Mouse (Mus musculus): ENCODE data around the gene Upk3bl.

Upk3bl gene

GRCm38 (mm10) chr5:136054301-136055077 is at the start of gene Upk3bl:
TSS of gene Upk3bl (plus strand) at chr5:136054492.
- no peak for DNase-seq

DNA sequence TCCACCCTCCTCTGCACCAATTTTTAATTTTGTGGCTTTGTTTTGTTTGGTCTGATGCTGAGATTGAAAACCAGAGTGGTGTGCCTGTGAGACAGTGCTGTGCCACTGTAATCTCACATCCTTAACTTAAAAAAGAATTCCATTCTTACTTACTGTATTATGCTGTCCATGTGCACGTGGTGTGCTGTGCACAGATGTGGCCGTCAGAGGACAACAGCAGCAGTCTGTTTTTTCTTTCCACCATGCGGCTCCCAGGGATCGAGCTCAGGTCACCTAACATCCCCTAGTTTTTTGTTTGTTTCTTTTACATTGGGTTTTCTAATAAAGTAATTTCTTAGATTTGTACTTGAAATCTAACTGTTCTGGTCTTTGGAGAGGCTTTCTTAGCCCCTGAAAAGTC is 49.8 kb upstream of the Upk3bl start:
- DNase-seq = no peak

DNA sequence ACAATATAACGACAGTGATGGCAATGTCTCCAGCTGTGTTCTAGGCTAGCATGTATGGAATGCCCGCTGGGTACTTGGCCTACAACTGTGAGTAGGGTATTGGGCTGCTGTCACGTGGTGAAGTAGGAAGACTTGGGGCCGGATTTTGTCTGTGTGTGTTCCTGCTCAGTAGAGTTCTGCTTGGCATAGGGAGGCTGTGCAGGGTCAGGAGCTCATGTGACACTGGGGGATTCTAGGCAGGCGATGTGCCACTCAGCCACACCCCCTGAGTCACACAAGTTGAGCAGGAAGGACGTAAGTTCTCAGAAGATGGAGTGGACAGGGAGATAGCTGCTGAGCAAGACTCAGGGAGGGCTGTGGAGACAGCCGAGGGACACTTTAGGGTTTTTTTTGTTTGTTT is 46.5 kb upstream of the Upk3bl start:
- DNase-seq = no peak

DNA sequence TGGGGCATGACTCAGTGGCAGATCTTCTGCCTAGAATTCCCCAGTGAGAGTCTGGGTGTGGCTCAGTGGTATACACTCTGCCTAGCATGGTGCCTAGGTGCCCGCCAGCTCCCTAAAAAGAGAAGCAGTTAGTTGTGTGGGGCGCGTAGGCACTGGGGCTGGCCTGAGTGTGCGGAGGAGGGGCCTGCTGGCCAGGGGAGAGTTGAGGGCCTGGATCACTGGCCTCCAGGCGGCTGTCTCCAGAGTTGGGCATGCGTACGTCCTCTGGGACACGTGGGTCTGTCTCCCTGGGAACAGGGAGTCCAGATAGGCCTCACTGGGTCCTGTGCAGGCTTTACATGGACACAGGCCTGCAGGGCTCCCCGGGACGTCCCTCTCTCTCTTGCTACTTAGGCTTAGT is 39.4 kb upstream of the Upk3bl start:
- DNase-seq = no peak

DNA sequence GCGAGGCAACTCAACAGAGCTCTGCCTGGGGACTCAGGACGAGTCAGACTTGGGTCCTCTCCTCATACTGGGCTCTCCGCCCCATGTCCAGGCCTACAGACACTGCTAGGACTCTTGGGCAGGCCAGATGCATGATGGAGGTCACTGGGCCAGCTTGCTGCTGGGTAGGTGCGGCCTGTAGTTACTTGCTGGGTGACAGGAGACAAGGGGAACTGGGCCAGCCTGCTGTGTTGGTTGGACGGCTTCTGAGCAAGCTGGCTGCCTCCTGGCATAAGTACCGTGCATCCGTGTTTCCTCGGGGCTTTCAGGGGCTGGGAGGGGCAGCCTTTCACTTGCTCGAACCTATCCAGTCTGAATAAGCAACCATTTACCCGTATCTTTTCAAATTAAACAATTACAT is 38.7 kb upstream of the Upk3bl start:
- DNase-seq = no peak

DNA sequence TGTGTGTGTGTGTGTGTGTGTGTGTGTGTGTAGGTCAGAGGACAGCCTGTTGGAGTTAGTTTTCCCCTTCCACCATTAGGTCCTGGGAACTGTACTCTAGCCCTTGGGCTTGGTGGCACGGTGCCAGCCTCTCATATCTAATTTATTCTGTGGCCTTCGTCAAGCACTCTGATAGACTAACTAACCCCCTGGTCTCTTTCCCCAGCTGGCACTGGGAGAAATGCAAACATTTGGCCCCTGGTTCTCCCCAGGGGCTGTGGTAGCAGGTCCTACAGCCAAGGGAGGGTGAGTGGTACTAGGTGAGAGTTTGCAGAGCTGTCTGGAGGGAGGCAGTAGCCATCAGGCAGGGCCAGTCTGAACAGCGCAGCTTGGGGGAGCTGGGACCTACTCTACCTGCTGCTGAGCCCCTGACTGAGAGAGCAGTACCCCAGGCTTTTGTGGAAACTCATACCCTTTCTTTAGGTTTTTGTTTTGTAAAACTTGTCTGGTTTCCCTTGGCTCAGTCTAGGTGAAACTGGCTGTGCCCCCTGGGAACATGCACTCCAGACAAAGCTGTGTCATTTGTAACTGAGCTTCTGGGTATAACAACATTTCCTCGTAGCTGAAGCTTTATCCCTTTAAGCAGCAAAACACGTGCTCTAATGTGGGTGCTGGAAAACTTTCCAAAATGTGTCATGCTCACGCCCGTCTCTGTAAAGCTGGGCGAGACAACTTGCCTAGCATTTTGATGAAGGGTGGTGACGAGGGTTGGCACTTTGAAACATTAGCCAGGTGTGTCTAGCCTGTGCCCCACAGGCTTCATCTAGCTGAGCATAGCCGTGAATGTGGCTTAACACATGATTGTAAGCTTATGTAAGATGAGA is 38.0 kb upstream of the Upk3bl start:
- DNase-seq = peak in 1 of 2 experiments; percentile 27

GRCm38 (mm10) chr5:136017262-136017661 is 37.0 kb upstream of the Upk3bl start:
- no peak for DNase-seq

- no peak for DNase-seq
Measured at GRCm38 (mm10) chr5:136018726-136019125, 35.6 kb upstream of the Upk3bl start.

DNA sequence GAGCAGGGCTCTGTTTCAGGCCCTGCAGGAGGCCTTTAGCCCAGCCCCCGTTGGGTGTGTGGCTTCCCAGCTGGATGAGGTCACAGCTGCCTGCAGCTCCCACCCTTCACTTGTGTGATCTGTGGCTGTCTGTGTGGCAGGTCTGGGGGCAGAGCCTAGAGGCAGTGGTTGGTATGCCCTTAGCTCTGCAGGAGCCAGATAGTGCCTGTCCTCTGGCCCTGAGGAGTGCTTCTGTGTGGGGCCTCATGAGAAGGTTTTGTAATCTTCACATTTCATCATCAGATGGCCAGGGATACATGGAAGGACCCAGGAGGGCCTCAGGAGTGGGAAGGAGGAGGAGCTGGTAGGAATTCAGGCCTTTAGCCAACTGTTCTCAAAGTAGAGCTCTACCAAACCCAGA is 34.4 kb upstream of the Upk3bl start:
- DNase-seq = peak in 1 of 2 experiments; percentile 39

DNA sequence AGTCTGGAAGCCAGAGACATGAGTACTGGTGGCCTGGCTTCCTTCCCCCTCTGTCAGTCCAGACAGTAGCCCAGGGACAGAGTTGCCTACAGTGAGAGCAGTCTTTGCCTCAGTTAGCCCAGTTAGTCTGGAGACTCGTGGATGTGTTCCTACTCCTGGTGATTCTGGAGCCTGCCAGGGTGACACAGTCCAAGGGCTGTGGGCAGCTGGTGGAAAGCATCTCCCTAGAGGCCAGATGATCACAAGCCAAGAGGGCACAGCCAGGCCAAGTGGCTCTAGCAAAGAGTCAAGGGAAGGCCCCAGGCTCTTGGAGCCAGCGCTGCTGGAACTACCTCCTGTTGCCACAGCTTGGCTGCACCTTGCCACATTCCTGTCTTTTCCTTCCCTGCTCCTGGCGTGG is 28.6 kb upstream of the Upk3bl start:
- no peak for DNase-seq

DNA sequence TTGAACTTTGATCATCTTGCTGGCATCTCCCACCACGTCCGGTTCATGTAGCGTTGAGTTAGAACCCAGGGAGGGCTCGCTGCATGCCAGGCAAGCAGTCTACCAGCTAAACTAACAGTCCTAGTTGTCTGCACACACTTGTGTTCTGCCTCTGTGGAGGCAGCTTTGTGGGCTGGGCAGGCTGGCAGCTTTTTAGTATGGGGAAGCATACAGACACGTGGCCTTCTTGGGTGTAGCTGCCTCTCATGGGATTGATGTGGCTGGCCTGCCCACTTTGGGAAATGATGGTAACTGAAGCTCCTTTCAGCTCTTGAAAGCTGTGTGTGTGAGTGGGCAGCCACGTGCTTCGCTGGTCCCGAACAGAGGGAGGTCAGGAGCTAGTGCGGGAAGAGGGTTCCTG is 27.4 kb upstream of the Upk3bl start:
- no peak for DNase-seq

DNA sequence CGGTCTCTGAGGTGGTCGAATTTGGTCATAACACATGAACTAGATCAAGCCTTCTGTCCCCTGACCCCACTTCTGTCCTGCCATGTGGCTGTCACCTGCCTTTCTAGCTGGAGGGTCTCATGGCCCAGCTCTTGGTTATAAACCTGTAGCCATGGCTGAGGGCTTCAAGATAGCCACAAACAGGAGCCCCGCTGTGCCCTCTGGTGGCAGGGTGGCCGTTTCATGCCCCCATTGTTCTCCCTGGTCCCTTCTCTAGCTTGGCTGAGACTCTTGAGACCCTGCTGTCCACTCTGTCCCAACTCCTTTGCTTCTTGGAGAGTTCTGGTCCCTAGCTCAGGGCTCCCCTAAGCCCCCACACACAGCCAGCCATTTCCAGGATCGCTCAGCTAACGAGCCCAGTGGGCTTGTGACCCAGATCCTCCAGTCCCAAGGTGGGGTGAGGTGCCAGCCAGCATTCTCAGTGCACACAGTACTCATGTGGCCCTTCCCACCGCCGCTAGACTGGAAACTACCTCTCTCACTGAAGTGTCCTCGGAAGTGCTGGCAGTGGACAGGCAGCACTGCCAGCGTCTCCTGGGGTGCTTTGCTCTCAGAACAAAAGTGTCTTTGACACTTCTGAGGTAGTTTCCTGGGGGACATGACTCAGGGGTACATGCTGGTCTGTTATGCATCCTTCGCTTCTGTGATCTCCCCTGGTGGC is 26.5 kb upstream of the Upk3bl start:
- peak; percentile 33 to 61 for DNase-seq

- DNase-seq = no peak
Measured at GRCm38 (mm10) chr5:136034868-136035267, 19.4 kb upstream of the Upk3bl start.

DNA sequence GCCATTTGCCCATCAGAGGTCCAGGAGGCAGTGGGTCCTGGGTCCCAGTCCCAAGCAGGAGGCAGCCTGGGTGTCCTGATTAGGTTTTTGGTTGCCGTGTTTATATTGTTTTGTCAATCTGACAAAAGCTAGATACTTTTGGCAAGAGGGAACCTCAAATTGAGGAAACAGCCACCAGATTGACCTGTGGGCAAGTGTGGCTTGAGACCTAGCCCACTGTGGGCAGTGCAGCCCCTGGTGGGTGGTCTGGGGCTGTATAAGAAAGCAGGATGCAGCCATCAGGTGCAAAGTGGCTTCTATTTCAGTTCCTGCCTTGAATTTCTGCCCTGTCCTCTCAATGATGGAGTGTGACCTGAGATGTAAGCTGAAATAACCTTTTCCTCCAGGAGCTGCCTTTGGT is 19.0 kb upstream of the Upk3bl start:
- no peak for DNase-seq

- no peak for DNase-seq
Measured at GRCm38 (mm10) chr5:136036667-136037066, 17.6 kb upstream of the Upk3bl start.

GRCm38 (mm10) chr5:136038258-136039214 is 15.8 kb upstream of the Upk3bl start, which contains the start of gene Upk3b:
TSS of gene Upk3b (plus strand) at chr5:136038496.
- no peak for DNase-seq

GRCm38 (mm10) chr5:136040210-136040609 is 14.1 kb upstream of the Upk3bl start:
- DNase-seq = no peak

GRCm38 (mm10) chr5:136041260-136041659 is 13.0 kb upstream of the Upk3bl start:
- no peak for DNase-seq

DNA sequence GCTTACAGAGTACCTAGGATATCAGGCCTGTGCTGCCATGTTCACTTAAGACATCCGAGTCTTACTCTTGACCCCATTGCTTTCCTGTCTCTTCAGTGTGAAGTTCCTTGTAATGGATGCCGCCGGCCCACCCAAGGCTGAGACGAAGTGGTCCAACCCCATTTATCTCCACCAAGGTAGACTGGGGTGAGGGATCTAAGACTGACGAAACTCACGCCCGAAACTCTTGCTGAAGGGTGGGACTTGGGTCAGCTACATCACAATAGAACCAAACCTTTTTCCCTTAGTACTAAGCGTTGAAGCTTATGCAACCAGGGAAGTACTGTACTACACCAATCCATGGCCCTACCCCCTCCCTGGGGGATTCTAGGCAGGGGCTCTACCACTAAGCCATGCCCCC is 12.6 kb upstream of the Upk3bl start:
- DNase-seq = no peak

GRCm38 (mm10) chr5:136044865-136045264 is 9.4 kb upstream of the Upk3bl start:
- DNase-seq = peak in 1 of 2 experiments; percentile 44

DNA sequence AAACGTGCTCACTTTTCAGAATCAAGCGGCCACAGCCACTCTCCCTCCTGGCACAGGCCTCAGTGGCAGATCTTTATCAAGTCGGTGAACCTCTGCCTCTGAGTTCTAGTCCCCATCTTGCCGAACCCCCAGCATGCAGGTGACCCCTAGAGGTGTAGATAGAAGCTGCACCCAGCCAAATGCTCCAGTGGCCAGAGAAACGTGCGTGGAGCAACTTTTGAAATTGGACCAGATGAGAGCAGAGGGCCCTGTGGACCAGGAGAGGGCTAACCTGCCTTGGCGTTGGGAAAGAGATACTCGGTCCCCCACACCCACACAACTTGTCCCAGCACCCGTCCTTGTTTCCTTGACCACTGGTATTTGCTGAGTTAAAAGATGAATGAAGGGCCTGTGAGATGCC is 8.9 kb upstream of the Upk3bl start:
- peak in 1 of 2 experiments; percentile 43 for DNase-seq

DNA sequence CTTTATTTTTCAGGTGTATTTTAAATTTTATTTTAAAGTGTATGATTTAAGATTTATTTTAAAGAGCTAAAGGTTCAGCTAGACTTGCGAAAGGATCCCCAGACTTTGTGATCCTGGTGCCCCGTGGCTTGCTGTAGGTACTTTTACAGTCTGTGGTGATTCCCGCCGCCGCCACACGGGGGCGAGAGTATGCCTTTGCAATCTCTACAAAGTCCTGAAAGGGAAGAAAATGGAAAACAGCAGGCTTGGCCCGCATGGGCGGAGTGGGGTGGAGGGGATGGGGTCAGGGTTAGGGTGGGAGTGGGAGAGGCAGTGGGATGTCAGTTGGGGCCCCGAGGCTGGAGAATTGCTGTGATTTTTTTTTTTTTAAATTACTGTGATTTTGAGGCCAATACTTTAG is 8.3 kb upstream of the Upk3bl start:
- DNase-seq = peak; percentile 77 to 87

Measured in lung, postnatal 4 days (tissue).